Mouse (Mus musculus) neural tube, embryonic 15.5 days (tissue): Measurements from ENCODE around the gene Slco1b2. TPM values are rescaled to one million over a fixed set of nuclear protein-coding genes. Genes with fewer than 3 reads are reported as not detected.

Source experiments
- ATAC-seq: fragments of 200-750 bp; cut with Nextera tagmentation; 2 replicates; pipeline ENCODE4 v1.8.0; 2017; ENCODE audit warnings: mild to moderate bottlenecking, moderate TSS enrichment, moderate library complexity; ENCODE audit not compliant: low FRiP score
- H3K27ac ChIP-seq: fragments of 300-500 bp; sonication (generic); replicated peaks from 2 replicates; pipeline ENCODE4 v1.5.1; 2015; ENCODE audit warnings: mild to moderate bottlenecking, inconsistent platforms
- H3K27me3 ChIP-seq: fragments of 300-500 bp; sonication (generic); replicated peaks from 2 replicates; pipeline ENCODE4 v1.6.1; 2015; ENCODE audit warnings: inconsistent platforms
- H3K36me3 ChIP-seq: fragments of 300-500 bp; sonication (generic); 2 replicates; pipeline ENCODE4 v1.6.1; 2015; ENCODE audit warnings: inconsistent platforms
- H3K4me1 ChIP-seq: fragments of 300-500 bp; sonication (generic); 2 replicates; pipeline ENCODE4 v1.6.1; 2015; ENCODE audit warnings: inconsistent platforms
- H3K4me2 ChIP-seq: fragments of 300-500 bp; sonication (generic); 2 replicates; pipeline ENCODE4 v1.6.1; 2015; ENCODE audit warnings: inconsistent platforms, mild to moderate bottlenecking, moderate library complexity
- H3K4me3 ChIP-seq: fragments of 300-500 bp; sonication (generic); replicated peaks from 2 replicates; pipeline ENCODE4 v1.5.1; 2015; ENCODE audit warnings: mild to moderate bottlenecking, inconsistent platforms
- H3K9ac ChIP-seq: fragments of 300-500 bp; sonication (generic); replicated peaks from 2 replicates; pipeline ENCODE4 v1.6.1; 2015; ENCODE audit warnings: mild to moderate bottlenecking, inconsistent platforms
- H3K9me3 ChIP-seq: fragments of 300-500 bp; sonication (generic); replicated peaks from 2 replicates; pipeline ENCODE4 v1.6.1; 2016; ENCODE audit warnings: inconsistent platforms
- WGBS: fragments of 180-500 bp; shearing (Covaris S2); methylation state at CpG from one replicate; pipeline ENCODE4 v1.1.7; 2015; ENCODE audit warnings: mixed read lengths; 5-methylcytosine and 5-hydroxymethylcytosine counted together
- polyA plus RNA-seq: library from polyadenylated mRNA; unstranded; fragments of >200 nt; fragmentation: Nextera tagmentation; extraction: Ambion mirVana; gene quantifications from 2 replicates; pipeline ENCODE4 v1.2.1, GENCODE M21; 2015

The Slco1b2 gene
- polyA plus RNA-seq, 1 experiment from 2014 or later = not detected

DNA sequence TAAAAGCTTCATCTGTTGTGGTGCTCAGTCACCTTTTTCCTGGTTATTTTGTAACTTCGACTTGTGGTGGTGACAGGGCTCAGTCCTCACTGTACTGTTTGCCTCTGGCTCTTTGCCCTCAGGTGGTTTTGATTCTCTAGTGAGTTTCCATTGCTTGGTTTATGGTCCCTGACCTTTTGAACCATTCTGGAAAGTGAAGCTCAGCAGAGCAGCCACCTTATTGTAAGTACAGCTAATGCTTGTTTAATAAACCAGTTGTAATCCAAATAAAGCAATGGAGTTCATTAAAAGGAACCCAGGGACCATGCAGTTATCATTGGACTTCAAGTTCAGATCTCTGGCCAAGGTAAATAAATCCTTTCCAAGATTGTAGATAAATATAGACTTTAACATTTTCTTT, 11.3 kb downstream of the Slco1b2 start:
- H3K4me3 ChIP-seq = no peak overlapping the region
- H3K9ac ChIP-seq = no peak overlapping the region
- H3K27ac ChIP-seq = no peak overlapping the region
- no peaks in the 10 kb centered on the region for H3K36me3 ChIP-seq
- no peak overlapping the region for H3K4me2 ChIP-seq
- no peaks in the 10 kb centered on the region for H3K9me3 ChIP-seq
- 77% methylated on average over 1 of the region's 1 CpGs for WGBS
- H3K4me1 ChIP-seq = no peaks in the 10 kb centered on the region
- no peaks in the 10 kb centered on the region for H3K27me3 ChIP-seq
- no peak for ATAC-seq

DNA sequence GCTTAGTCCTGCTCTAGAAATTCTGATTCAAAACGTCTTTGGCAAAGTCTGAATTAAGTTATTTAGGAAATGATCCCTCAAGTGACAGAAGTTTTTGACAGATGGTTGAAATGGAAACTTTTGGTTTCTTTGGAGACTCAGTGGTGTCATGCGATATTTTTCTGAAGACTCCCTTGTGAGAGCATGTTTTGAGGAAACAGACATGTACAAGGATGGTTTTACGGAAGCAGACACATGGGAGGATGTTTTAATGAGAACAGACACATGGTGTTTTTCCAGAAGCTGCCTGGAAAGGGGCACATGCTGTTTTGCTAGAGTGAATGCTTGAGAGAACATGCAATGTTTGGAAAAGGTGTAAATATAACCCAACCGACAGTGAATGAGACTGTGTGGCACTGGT, 57.7 kb downstream of the Slco1b2 start:
- Histone ChIP-seq H3K27me3 (no peaks in the 10 kb centered on the region), H3K27ac (no peak overlapping the region), H3K9me3 (no peaks in the 10 kb centered on the region), H3K4me3 (no peak overlapping the region), H3K36me3 (no peaks in the 10 kb centered on the region), H3K4me1 (no peaks in the 10 kb centered on the region), H3K9ac (no peak overlapping the region), H3K4me2 (no peak overlapping the region)
- WGBS = 81% methylated on average over 4 of the region's 4 CpGs
- no peak for ATAC-seq

DNA sequence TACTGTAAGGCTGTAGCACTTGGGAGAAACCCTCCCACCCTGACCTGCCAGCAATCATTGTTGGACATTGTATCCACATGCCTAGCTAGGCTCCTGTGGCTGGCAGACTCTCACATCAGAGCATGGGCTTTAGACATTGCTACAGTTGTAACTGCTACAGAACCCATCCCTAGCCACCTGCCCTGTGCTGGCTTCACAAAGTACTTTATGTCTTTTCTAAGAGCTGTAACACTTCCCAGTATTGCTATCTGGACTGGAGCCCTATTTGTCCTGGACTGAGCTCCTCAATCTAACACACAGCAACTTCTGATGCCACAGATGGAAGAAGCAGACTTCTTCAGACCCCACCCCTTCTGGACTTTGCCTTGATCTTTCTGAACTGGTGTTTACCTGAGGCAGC, 61.9 kb downstream of the Slco1b2 start:
- Histone ChIP-seq H3K4me1 (no peaks in the 10 kb centered on the region), H3K36me3 (no peaks in the 10 kb centered on the region), H3K27ac (no peak overlapping the region), H3K9ac (no peak overlapping the region), H3K4me2 (no peak overlapping the region), H3K9me3 (no peaks in the 10 kb centered on the region), H3K4me3 (no peak overlapping the region), H3K27me3 (no peaks in the 10 kb centered on the region)
- no peak for ATAC-seq

Other genes with a start within 250 kb of the Slco1b2 start
- 10.8 and 12.6 TPM in 2 replicates for gene Slco1c1, start 105.2 kb upstream of the Slco1b2 start, polyA plus RNA-seq
- gene Gm5724, start 144.3 kb downstream of the Slco1b2 start, polyA plus RNA-seq = not detected in 2 replicates
- 0.04 and 0.10 TPM in 2 replicates for gene Slco1a4, start 226.7 kb downstream of the Slco1b2 start, polyA plus RNA-seq